Mouse (Mus musculus) ES-E14 (cell line): ENCODE data around the gene Dst. TPM values are rescaled to one million over a fixed set of nuclear protein-coding genes. Genes with fewer than 3 reads are reported as not detected.

Source experiments
- DNase-seq: peaks from one replicate; pipeline ENCODE4 v3.0.0-alpha.2; 2013; ENCODE audit warnings: low read depth, low spot score
- H3K27ac ChIP-seq: 2 replicates; pipeline ENCODE4 v1.5.1; 2012; ENCODE audit warnings: low read depth, mild to moderate bottlenecking, low read length, moderate library complexity, mixed read lengths; ENCODE audit not compliant: poor library complexity, insufficient read depth, severe bottlenecking
- H3K36me3 ChIP-seq: 2 replicates; pipeline ENCODE4 v1.6.1; 2012; ENCODE audit warnings: mild to moderate bottlenecking, low read length, moderate library complexity, mixed read lengths; ENCODE audit not compliant: control insufficient read depth, poor library complexity, insufficient read depth, severe bottlenecking
- H3K4me1 ChIP-seq, 2 experiments: fragments of 150-350 bp in 1 of 2; sonication (generic) in 1 of 2; 2 replicates each; pipeline ENCODE4 v1.6.1; 2012; ENCODE audit warnings: low read length in 2 of 2, mild to moderate bottlenecking in 1 of 2, mixed read lengths in 1 of 2; ENCODE audit not compliant: control insufficient read depth in 2 of 2, insufficient read depth in 2 of 2, poor library complexity in 1 of 2
- H3K4me3 ChIP-seq, 2 experiments: fragments of 150-350 bp in 1 of 2; sonication (generic) in 1 of 2; 2 replicates each; pipeline ENCODE4 v1.5.1; 2012; ENCODE audit warnings: low read length in 2 of 2, low read depth in 1 of 2, mild to moderate bottlenecking in 1 of 2, mixed read lengths in 1 of 2; ENCODE audit not compliant: insufficient read depth in 1 of 2, poor library complexity in 1 of 2, severe bottlenecking in 1 of 2
- H3K9ac ChIP-seq: 2 replicates; pipeline ENCODE4 v1.6.1; 2012; ENCODE audit warnings: low read depth, mild to moderate bottlenecking, low read length, mixed read lengths; ENCODE audit not compliant: poor library complexity, insufficient read depth, severe bottlenecking
- H3K9me3 ChIP-seq: fragments of 150-350 bp; sonication (generic); 2 replicates; pipeline ENCODE4 v1.6.1; 2012; ENCODE audit warnings: low read depth, mild to moderate bottlenecking, low read length; ENCODE audit not compliant: control insufficient read depth, insufficient read depth
- CHD2 ChIP-seq: IDR thresholded peaks from 2 replicates; pipeline ENCODE4 v1.6.1; 2014; ENCODE audit warnings: mild to moderate bottlenecking, low read depth, low read length, inconsistent platforms
- HCFC1 ChIP-seq: IDR thresholded peaks from 2 replicates; pipeline ENCODE4 v1.6.1; 2012; ENCODE audit warnings: low read length, inconsistent platforms, borderline replicate concordance; ENCODE audit not compliant: insufficient read depth
- MAFK ChIP-seq: IDR thresholded peaks from 2 replicates; pipeline ENCODE4 v1.6.1; 2014; ENCODE audit warnings: mild to moderate bottlenecking, low read depth, low read length, inconsistent platforms; ENCODE audit not compliant: insufficient read depth
- ZC3H11A ChIP-seq: IDR thresholded peaks from 2 replicates; pipeline ENCODE4 v1.6.1; 2012; ENCODE audit warnings: low read depth, mild to moderate bottlenecking, inconsistent platforms, low read length, borderline replicate concordance
- ZNF384 ChIP-seq: IDR thresholded peaks from 2 replicates; pipeline ENCODE4 v1.6.1; 2012; ENCODE audit warnings: low read depth, low read length, inconsistent platforms
- in situ Hi-C, 2 experiments: fragments of 600-800 bp; cut with MboI; formaldehyde crosslinking; loops; one replicate each; pipeline ENCODE4 v1.15.1; 2025; ENCODE audit warnings: low sequenced_read_pairs in 2 of 2, inconsistent platforms in 1 of 2; ENCODE audit not compliant: unreplicated experiment in 2 of 2
- total RNA-seq: library from RNA; depleted of rRNA; stranded (reverse); fragments of 300-350 nt; gene quantifications from 2 replicates; pipeline ENCODE4 v1.2.3, GENCODE M21; 2012

The Dst gene
- total RNA-seq, 1 experiment: 186 TPM

DNA sequence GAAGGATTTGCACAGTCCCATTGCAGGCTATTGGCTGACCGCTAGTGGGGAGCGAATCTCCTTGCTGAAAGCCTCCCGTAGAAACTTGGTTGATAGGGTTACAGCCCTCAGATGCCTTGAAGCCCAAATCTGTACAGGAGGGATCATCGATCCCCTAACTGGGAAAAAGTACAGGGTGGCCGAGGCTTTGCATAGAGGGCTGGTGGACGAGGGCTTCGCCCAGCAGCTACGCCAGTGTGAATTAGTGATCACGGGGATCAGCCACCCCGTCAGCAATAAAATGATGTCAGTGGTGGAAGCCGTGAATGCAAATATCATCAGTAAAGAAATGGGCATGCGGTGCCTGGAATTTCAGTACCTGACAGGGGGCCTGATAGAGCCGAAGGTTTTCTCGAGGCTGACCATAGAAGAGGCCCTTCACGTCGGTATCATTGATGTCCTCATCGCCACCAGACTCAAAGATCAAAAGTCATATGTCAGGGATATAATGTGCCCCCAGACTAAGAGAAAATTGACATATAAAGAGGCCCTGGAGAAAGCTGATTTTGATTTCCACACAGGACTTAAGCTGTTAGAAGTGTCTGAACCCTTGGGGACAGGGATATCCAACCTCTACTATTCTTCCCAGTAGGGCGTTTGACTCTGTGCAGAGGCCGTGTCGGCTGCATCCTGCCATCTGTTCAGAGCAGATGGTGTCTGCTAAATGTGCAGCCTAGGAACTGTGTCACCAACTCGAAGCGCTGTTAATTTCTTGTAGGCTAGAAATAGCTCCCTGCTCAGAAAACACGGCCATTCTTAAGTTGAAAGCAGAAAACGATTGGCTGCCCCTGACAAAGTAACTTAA, 274.6 kb downstream of the Dst start:
- TF ChIP-seq ZNF384 (no peak), MAFK (no peak), CHD2 (no peak), HCFC1 (no peak), ZC3H11A (no peak)
- Histone ChIP-seq H3K36me3 (peaks cover 41% of the 10 kb centered on the region), H3K27ac (no peak overlapping the region), H3K4me3 (no peak overlapping the region), H3K4me1 (no peaks in the 10 kb centered on the region), H3K9ac (no peak overlapping the region), H3K9me3 (no peaks in the 10 kb centered on the region)
- DNase-seq: no peak
- in situ Hi-C loops: no loop called here

DNA sequence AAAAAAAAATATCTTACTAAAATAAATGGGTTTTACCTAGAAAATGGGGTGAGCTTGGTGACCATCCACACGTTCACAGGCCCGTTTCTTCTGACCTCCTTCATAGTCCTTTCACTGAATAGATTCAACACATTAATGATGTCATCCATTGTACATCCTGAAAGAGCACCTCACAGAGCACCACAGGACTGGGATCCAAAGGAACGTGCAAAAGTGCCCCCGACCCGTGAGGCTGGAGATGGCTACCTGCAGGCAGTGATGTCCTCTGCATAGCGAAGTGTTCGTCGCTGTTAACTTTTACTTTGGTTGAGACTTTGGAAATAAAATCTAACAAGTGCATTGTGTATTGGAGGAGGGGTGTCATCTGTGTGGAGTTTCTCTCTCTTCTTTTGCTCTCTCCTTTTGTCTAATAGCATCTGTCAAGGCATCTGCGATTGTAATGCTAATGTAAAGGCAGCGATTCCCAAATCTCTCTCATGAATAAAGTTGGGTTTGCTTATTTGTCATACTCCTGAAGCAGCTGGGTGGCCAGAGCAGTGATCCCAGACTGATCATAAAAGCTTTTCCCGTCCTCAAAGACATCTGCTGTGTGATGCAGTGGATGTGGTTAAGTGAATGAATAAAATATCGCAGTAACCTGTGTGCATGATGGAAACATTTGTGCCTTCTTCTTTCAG, 275.4 kb downstream of the Dst start:
- Histone ChIP-seq H3K36me3 (peaks cover 39% of the 10 kb centered on the region), H3K9me3 (no peaks in the 10 kb centered on the region)

DNA sequence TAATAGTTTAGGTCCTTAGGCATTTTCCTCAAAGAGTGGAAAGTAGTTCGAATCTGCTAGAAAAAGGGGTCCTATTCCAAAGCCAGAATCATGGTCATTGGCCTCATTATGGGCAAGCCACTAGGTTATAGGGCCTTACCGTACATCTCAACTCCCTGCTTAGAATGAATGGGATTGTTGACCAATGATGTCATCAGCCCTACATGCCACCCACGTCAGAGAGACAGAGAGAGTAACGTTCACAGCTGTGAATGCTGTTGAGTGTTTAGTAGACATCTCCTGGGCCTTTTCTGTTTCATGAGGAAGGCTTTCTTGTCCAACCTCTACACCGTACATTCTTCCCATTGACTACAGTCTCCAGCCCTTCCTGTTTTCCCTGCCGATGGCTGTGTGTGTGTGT, 276.2 kb downstream of the Dst start:
- H3K9ac ChIP-seq: no peak overlapping the region
- no peaks in the 10 kb centered on the region for H3K4me1 ChIP-seq
- no peak overlapping the region for H3K4me3 ChIP-seq
- DNase-seq: no peak
- TF ChIP-seq MAFK (no peak), ZNF384 (no peak), ZC3H11A (no peak), HCFC1 (no peak), CHD2 (no peak)
- peaks cover 41% of the 10 kb centered on the region for H3K36me3 ChIP-seq
- H3K27ac ChIP-seq: no peak overlapping the region
- in situ Hi-C loops: no loop called here
- H3K9me3 ChIP-seq: no peaks in the 10 kb centered on the region

More for the DNA sequence above, 275.4 kb downstream of the Dst start:
- Histone ChIP-seq H3K9ac (no peak overlapping the region), H3K4me1 (no peaks in the 10 kb centered on the region), H3K27ac (no peak overlapping the region), H3K4me3 (no peak overlapping the region)
- TF ChIP-seq CHD2 (no peak), HCFC1 (no peak), ZC3H11A (no peak), MAFK (no peak), ZNF384 (no peak)
- no peak for DNase-seq
- in situ Hi-C loops: no loop called here

DNA sequence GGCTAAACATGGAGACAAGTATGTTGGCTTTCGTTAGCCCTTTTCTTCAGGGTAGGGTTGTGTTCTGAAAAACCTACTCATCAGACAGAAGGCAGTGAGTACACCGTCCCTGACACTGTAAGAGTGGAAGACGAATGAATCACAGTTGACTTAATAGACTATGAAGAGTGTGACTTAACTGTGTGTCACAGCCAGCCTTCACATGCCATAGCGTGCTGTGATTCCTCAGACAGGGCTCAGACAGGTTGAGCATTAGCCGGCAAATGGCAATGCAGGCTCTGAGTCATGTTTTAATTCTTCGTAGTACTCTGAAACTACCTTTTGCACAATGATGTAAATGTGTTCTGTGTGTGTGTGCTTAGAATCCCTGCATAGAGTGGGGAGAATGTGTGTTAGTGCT, 278.0 kb downstream of the Dst start:
- Histone ChIP-seq H3K4me3 (no peak overlapping the region), H3K27ac (no peak overlapping the region), H3K4me1 (no peaks in the 10 kb centered on the region), H3K9me3 (no peaks in the 10 kb centered on the region), H3K36me3 (peaks cover 44% of the 10 kb centered on the region), H3K9ac (no peak overlapping the region)
- in situ Hi-C loops: no loop called here
- DNase-seq: no peak
- TF ChIP-seq CHD2 (no peak), ZNF384 (no peak), ZC3H11A (no peak), MAFK (no peak), HCFC1 (no peak)
